Mouse (Mus musculus): ENCODE measurements around the gene Atxn10.

DNA sequence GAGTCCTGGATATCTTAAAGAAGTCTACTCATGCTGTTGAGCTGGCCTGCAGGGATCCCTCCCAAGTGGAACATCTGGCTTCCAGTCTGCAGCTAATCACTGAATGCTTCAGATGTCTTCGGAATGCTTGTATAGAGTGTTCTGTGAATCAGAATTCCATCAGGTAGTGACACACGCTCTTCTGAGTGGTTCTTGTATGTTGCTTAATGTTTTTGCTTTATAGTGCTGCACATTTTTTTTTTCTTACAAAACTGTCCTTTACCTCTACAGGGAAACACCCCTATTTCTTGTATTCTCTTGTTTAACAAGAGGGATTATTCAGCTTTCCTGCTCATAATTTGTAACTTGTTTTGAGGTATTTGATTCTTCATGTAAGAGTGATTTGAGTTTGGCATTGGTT, 23.4 kb downstream of the Atxn10 start:
- TF ChIP-seq CTCF (IDR thresholded peaks at IDR 0.05; ENCODE audit: low read depth, low read length) (no peak), POLR2A (IDR thresholded peaks at IDR 0.05; ENCODE audit: insufficient read depth, low read length) (no peak)
